In genomic region chr3:54914845-54915642, GRCm38 (mm10) we compare ENCODE assay signal across 9 mouse cellular contexts. TPM values are rescaled to one million over a fixed set of nuclear protein-coding genes. Genes with fewer than 3 reads are reported as not detected.
DNase-seq lines count a peak whose midpoint lies in the region; ATAC-seq lines count a peak whose summit lies in the region.
"Had no signal": no experiment of that assay in that cellular context is flagged by ENCODE, and none has a peak within 500 bp of the region (broad histone marks: within the 10 kb centered on the region; RNA-seq: fewer than 3 reads in every experiment).

No protein-coding gene starts in this region.

- H3K9me3 ChIP-seq in heart, embryonic 10.5 days = no peaks in the 10 kb centered on the region
- no peaks in the 10 kb centered on the region for H3K9me3 ChIP-seq in hindbrain, embryonic 11.5 days (ENCODE audit: control insufficient read depth, low read length)
- H3K9me3 ChIP-seq in midbrain, embryonic 12.5 days = no peaks in the 10 kb centered on the region

- H3K27ac ChIP-seq in heart, embryonic 10.5 days = peak overlapping the region; percentile 49; the same call in 1 of the 2 replicates
- H3K27ac ChIP-seq in hindbrain, embryonic 11.5 days (ENCODE audit: low read depth, low read length) = no peak overlapping the region
- no peak overlapping the region for H3K27ac ChIP-seq in midbrain, embryonic 12.5 days (replicated peaks)

- DNase-seq in heart, embryonic 10.5 days (ENCODE audit: low spot score) = no peak
- no peak for DNase-seq in heart, adult 9 months (ENCODE audit: low spot score in 2 of 2)
- peak; percentile 24 for DNase-seq in ZHBTc4 (ENCODE audit: low read depth, low spot score)
- peak; percentile 40 for DNase-seq in hindbrain, embryonic 11.5 days (ENCODE audit: low spot score)
- no peak for DNase-seq in urinary bladder, adult 2 months (ENCODE audit: low spot score)
- DNase-seq in natural killer cell, adult 2 months (ENCODE audit: low spot score in 2 of 2) = no peak
- no peak for DNase-seq in B cell, adult 2 months
- DNase-seq: cerebellum, adult 9-11 months had no signal

- ATAC-seq in hindbrain, embryonic 11.5 days (ENCODE audit: low FRiP score) = peak; percentile 71
- peak; percentile 38 for ATAC-seq in midbrain, embryonic 12.5 days (ENCODE audit: low FRiP score, low read depth)

- H3K4me3 ChIP-seq in heart, embryonic 10.5 days = peak overlapping the region; percentile 69
- peak overlapping the region; percentile 54 for H3K4me3 ChIP-seq in hindbrain, embryonic 11.5 days (ENCODE audit: low read depth, low read length)
- peak overlapping the region; percentile 58 for H3K4me3 ChIP-seq in midbrain, embryonic 12.5 days

- H3K4me2 ChIP-seq in hindbrain, embryonic 11.5 days (replicated peaks; ENCODE audit: low read depth, low read length) = peak overlapping the region; percentile 88
- H3K4me2 ChIP-seq in midbrain, embryonic 12.5 days (replicated peaks) = peak overlapping the region; percentile 91

- no peaks in the 10 kb centered on the region for H3K36me3 ChIP-seq in heart, embryonic 10.5 days
- H3K36me3 ChIP-seq in hindbrain, embryonic 11.5 days (ENCODE audit: control insufficient read depth, insufficient read depth, low read length) = no peaks in the 10 kb centered on the region
- H3K36me3 ChIP-seq in midbrain, embryonic 12.5 days = no peaks in the 10 kb centered on the region

- peaks cover 55% of the 10 kb centered on the region for H3K27me3 ChIP-seq in heart, embryonic 10.5 days (ENCODE audit: insufficient read depth, poor library complexity, severe bottlenecking)
- H3K27me3 ChIP-seq in hindbrain, embryonic 11.5 days (ENCODE audit: control insufficient read depth, insufficient read depth, low read length) = peaks cover 9% of the 10 kb centered on the region
- peaks cover 44% of the 10 kb centered on the region for H3K27me3 ChIP-seq in midbrain, embryonic 12.5 days

- peaks cover 13% of the 10 kb centered on the region; the same call in 1 of the 2 replicates for H3K4me1 ChIP-seq in heart, embryonic 10.5 days
- H3K4me1 ChIP-seq in hindbrain, embryonic 11.5 days (replicated peaks; ENCODE audit: control insufficient read depth, insufficient read depth, low read length) = no peaks in the 10 kb centered on the region
- peaks cover 8% of the 10 kb centered on the region; the same call in 1 of the 2 replicates for H3K4me1 ChIP-seq in midbrain, embryonic 12.5 days

- H3K9ac ChIP-seq in hindbrain, embryonic 11.5 days (ENCODE audit: low read depth, low read length) = peak overlapping the region; percentile 56
- H3K9ac ChIP-seq in midbrain, embryonic 12.5 days (replicated peaks) = peak overlapping the region; percentile 68

- WGBS in heart, embryonic 10.5 days = 3% methylated on average over 31 of the region's 31 CpGs
- 4% methylated on average over 31 of the region's 31 CpGs for WGBS in hindbrain, embryonic 11.5 days
- WGBS in midbrain, embryonic 12.5 days = 2% methylated on average over 31 of the region's 31 CpGs

RNA-seq across cellular contexts. Expression of gene Sertm1, which starts 0.6 kb away (rescaled TPM):
- 0.13 and 0.23 TPM in 2 replicates for polyA plus RNA-seq in heart, embryonic 10.5 days (2016; fragmentation: Nextera tagmentation; extraction: Ambion mirVana)
- polyA plus RNA-seq in hindbrain, embryonic 11.5 days (2014; fragmentation: Nextera tagmentation; extraction: Ambion mirVana) = 0.33 and 0.91 TPM in 2 replicates
- 0.15 and 0.33 TPM in 2 replicates for polyA plus RNA-seq in midbrain, embryonic 12.5 days (2016; fragmentation: Nextera tagmentation; extraction: Ambion mirVana)
- polyA plus RNA-seq in urinary bladder, adult 2 months (2012; rRNA removed) = not detected in 2 replicates

Comparison
In these comparisons a context has a peak if more than half of its experiments do, and no peak if none do; other contexts are left out.
1. DNase-seq: peak in ZHBTc4 (single experiment) and hindbrain, embryonic 11.5 days (single experiment); none in heart, embryonic 10.5 days (single experiment), heart, adult 9 months (0 of 2), urinary bladder, adult 2 months (single experiment), natural killer cell, adult 2 months (0 of 2) and B cell, adult 2 months (0 of 2).
2. Peak in every context shown above with its lines, with median percentiles within 50 percentile points of each other: H3K4me3 ChIP-seq.